Mouse (Mus musculus): ENCODE data around the gene Akap9. TPM values are rescaled to one million over a fixed set of nuclear protein-coding genes. Genes with fewer than 3 reads are reported as not detected.
"Not testable (repeated sequence)": the region's sequence is repeated elsewhere in the genome, so short reads cannot be mapped to it uniquely, and the experiment has no call there.

The Akap9 gene
- polyA plus RNA-seq, 1 experiment from 2014 or later, result 411 TPM

DNA sequence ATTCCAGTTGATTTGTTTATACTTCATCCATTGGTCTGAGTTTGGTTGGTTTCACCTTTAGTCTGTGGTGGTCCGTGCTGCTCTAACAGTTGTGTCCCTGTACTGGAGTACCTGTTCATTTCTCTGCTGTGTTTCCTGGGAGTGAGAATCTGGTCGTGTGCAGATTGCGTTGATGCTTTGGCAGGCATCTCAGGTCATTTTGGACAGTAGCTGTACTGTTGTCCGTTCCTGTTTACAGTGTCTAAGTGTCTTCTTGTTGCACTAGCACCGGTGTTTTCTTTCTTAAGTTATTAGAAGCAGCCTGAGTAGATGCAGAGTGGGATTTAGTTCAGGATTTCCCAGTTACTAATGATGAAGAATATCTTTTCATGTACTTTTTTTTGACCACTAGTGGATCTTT is 7.4 kb downstream of the Akap9 start:
- Histone ChIP-seq H3K27me3 (no peaks in the 10 kb centered on the region), H3K4me3 (no peak overlapping the region), H3K9me3 (no peaks in the 10 kb centered on the region), H3K4me2 (no peak overlapping the region), H3K9ac (no peak overlapping the region), H3K27ac (no peak overlapping the region), H3K36me3 (peaks cover 16% of the 10 kb centered on the region), H3K4me1 (replicated peaks) (peaks cover 28% of the 10 kb centered on the region)
- 97% methylated on average over 5 of the region's 5 CpGs for WGBS
- no peak for ATAC-seq (ENCODE audit: low FRiP score)

DNA sequence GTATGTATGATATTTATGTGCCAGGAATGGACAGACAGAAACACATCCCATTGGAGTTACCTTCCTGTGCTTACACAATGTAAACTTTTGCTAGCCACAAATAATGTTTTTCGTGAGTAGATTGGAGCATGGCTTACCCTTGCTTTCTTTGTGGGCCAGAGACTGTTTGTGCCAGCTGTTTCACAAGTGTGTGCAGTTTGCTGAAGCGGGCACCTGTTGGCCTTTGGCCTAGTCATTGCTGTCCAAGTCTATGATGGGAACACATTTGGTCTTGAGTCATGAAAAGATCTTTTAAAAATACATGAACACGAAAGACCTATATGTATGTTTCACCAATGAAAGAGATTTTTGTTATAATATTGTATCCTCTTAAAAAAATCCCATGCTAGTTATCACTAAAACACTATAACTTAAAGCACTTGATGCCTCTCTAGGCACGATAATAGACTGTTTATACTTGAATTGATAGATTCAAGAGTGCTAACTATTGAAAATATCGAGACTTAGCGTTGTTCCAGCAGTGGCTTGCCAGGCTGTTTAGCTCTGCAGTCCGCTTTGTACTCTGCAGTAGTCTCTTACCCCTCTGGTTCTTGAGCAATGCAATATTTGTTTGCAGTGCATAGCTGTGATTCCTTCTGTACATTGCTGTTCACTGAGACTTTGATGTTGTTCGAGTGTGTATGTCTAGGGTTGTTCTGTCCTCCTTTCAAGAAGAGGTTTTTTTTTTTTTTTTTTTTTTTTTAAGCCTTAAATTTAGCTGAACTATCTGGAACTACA is 8.1 kb downstream of the Akap9 start:
- Histone ChIP-seq H3K4me3 (no peak overlapping the region), H3K36me3 (peaks cover 16% of the 10 kb centered on the region), H3K4me2 (no peak overlapping the region), H3K9ac (no peak overlapping the region), H3K27ac (no peak overlapping the region), H3K9me3 (no peaks in the 10 kb centered on the region), H3K27me3 (no peaks in the 10 kb centered on the region), H3K4me1 (replicated peaks) (peaks cover 21% of the 10 kb centered on the region)
- WGBS, result 92% methylated on average over 8 of the region's 8 CpGs
- no peak for ATAC-seq (ENCODE audit: low FRiP score)

DNA sequence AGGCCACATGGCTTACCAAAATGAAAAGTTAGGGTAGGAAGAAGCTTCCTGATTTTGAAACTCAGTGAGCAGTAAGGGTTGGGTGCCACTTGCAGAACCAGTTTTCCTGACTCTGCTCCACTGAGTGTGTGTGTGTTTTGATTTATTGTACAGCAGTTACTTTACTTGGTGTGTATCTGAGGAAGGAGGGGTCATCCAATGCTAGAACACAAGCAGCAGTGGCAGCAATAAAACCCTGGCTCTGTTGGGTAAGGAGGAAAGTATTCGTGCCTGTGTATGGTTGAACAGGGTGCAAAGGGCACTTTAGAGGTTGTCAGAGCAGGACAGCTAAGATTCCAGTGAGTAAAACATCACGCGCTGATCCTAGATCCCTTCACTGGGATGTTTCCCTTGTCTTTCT is 11.1 kb downstream of the Akap9 start:
- no peaks in the 10 kb centered on the region for H3K9me3 ChIP-seq
- H3K4me2 ChIP-seq, result no peak overlapping the region
- no peak overlapping the region for H3K9ac ChIP-seq
- WGBS, result 99% methylated on average over 3 of the region's 3 CpGs
- no peak overlapping the region for H3K27ac ChIP-seq
- no peak for ATAC-seq (ENCODE audit: low FRiP score)
- no peak overlapping the region for H3K4me3 ChIP-seq
- H3K36me3 ChIP-seq, result peaks cover 25% of the 10 kb centered on the region
- H3K4me1 ChIP-seq (replicated peaks), result peaks cover 4% of the 10 kb centered on the region; the same call in 1 of the 2 replicates
- no peaks in the 10 kb centered on the region for H3K27me3 ChIP-seq

DNA sequence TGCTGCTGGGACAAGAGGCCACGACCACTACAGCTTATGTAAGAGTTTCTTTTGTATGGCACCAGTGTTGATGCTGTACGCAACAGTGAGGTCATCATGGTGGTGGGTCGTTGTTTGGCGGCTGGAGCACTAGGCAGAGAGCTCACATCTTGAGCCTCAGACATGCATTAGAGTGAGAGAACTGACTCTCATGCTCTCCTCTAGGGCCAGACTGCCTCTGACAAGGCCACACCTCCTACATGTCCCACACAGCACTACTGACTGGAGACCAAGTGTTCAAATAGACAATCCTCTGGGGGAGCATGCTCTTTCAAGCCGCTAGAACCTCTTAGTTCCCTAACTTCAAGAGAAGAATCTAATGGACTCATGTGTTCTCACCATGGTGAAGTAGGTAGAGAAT is 11.5 kb downstream of the Akap9 start:
- ATAC-seq (ENCODE audit: low FRiP score), result no peak
- WGBS, result over 99% methylated on average over 5 of the region's 5 CpGs
- Histone ChIP-seq H3K36me3 (peaks cover 23% of the 10 kb centered on the region), H3K27me3 (no peaks in the 10 kb centered on the region), H3K4me1 (replicated peaks) (0 out of 2 replicates have a peak, but pooled peaks cover 4% of the 10 kb centered on the region), H3K9me3 (no peaks in the 10 kb centered on the region), H3K27ac (no peak overlapping the region), H3K4me2 (no peak overlapping the region), H3K4me3 (no peak overlapping the region), H3K9ac (no peak overlapping the region)

DNA sequence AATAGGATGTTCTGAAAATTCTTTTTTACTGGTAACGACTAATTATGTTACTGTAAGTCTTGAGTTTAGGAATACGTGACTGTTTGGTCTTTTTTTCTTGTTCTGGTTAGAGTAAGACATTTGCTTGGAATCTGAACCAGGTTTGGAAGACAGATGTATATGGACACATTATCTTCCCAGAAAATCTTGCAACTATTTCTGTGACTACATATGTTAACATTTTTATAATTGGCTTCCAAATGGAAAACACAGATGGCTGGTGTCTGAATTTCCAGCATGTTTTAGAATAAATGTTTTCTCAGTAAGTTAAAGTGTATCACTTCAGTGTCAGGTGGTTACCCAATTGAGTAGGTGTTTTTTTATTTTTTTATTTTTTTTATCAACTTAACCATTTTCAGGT is 13.4 kb downstream of the Akap9 start:
- 96% methylated on average over 2 of the region's 2 CpGs for WGBS
- ATAC-seq (ENCODE audit: low FRiP score), result no peak
- peaks cover 23% of the 10 kb centered on the region for H3K36me3 ChIP-seq

DNA sequence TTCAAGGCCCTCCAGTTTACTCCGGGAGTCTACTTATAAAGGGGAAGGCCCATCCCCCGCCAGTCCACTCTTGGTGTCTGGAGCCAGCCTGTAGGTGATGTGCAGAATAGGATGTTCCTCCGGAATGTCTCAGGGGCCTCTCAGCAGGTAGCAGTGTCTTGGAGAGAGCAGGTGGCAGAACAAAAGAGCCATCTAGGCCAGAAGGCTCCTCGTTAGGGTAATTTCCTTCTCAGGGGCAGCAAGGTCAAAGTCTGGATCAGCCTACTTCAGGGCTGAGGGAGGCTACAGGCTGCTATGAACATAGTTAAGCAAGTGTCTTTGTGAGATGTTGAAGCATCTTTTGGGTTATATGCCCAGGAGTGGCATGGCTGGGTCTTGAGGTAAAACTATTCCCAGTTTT is 15.3 kb downstream of the Akap9 start:
- not testable (repeated sequence) for H3K27me3 ChIP-seq; H3K9me3 ChIP-seq; H3K4me3 ChIP-seq; H3K27ac ChIP-seq; H3K4me2 ChIP-seq; ATAC-seq (ENCODE audit: low FRiP score); H3K9ac ChIP-seq; H3K4me1 ChIP-seq (replicated peaks)
- WGBS, result 51% methylated on average over 4 of the region's 4 CpGs
- H3K36me3 ChIP-seq, result peaks cover 23% of the 10 kb centered on the region

More for the DNA sequence above, 13.4 kb downstream of the Akap9 start:
- Histone ChIP-seq H3K9me3 (no peaks in the 10 kb centered on the region), H3K9ac (no peak overlapping the region), H3K27me3 (no peaks in the 10 kb centered on the region), H3K4me1 (replicated peaks) (0 out of 2 replicates have a peak, but pooled peaks cover 4% of the 10 kb centered on the region), H3K27ac (no peak overlapping the region), H3K4me3 (no peak overlapping the region), H3K4me2 (no peak overlapping the region)

DNA sequence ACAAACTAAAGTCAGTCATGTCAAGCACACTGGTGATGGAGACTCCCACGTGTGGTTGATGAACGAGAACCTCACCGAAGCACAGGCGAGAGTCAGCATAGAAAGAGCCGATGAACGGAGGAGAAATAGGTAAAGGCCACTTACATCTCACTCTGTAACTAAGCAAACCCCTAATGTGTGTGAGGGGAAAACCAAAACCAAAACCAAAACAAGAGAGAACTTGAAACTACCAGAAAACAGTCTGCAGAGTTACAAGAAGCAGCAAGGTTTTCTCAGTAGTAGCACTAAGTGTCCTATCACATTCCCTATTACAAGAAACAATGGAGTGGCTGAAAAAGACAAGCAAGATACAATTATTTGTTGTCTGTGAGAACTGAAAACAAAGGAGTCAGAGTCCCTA is 24.6 kb downstream of the Akap9 start:
- Histone ChIP-seq H3K9ac (no peak overlapping the region), H3K9me3 (no peaks in the 10 kb centered on the region), H3K27ac (no peak overlapping the region), H3K4me3 (no peak overlapping the region), H3K4me1 (replicated peaks) (no peaks in the 10 kb centered on the region), H3K4me2 (no peak overlapping the region), H3K27me3 (no peaks in the 10 kb centered on the region), H3K36me3 (peaks cover 81% of the 10 kb centered on the region)
- no peak for ATAC-seq (ENCODE audit: low FRiP score)
- 97% methylated on average over 6 of the region's 6 CpGs for WGBS

DNA sequence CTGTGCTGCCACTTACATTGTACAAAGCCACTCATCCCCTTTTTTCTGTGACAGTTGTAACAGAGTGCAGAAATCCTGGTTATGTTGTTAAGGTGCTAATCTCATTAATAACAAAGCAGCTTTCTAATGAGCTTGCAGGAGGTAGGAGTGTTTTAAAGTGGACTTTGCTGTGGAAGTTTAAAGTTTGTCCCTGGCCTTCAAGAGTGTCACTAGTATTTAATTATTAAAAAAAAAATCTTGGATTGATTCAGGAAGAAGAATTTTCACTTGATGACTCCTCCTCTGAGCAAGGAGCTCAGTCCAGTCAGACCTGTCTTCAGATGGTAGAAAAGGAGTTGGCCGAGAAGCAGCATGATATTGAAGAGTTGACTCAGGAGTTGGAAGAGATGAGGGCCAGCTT is 26.7 kb downstream of the Akap9 start:
- no peak for ATAC-seq (ENCODE audit: low FRiP score)
- H3K9me3 ChIP-seq, result no peaks in the 10 kb centered on the region

DNA sequence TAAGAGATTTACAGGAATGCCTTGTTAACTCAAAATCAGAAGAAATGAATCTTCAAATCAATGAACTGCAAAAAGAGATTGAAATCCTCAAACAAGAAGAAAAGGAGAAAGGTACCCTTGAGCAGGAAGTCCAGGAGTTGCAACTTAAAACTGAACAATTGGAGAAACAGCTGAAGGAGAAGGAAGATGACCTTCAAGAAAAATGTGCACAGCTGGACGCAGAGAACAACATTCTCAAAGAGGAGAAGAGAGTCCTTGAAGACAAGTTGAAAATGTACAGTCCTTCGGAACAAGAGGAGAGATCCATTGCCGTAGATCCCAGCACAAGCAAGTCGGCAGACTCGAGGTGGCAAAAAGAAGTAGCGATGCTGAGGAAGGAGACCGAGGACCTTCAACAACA is 33.4 kb downstream of the Akap9 start:
- Histone ChIP-seq H3K4me2 (no peak overlapping the region), H3K27ac (no peak overlapping the region), H3K4me3 (no peak overlapping the region), H3K27me3 (no peaks in the 10 kb centered on the region), H3K9ac (no peak overlapping the region), H3K9me3 (no peaks in the 10 kb centered on the region), H3K4me1 (replicated peaks) (no peaks in the 10 kb centered on the region), H3K36me3 (peaks cover 73% of the 10 kb centered on the region)
- ATAC-seq (ENCODE audit: low FRiP score), result no peak
- 96% methylated on average over 7 of the region's 7 CpGs for WGBS

More for the DNA sequence above, 26.7 kb downstream of the Akap9 start:
- peaks cover 84% of the 10 kb centered on the region for H3K36me3 ChIP-seq
- no peak overlapping the region for H3K27ac ChIP-seq
- H3K9ac ChIP-seq, result no peak overlapping the region
- H3K4me1 ChIP-seq (replicated peaks), result no peaks in the 10 kb centered on the region
- no peak overlapping the region for H3K4me2 ChIP-seq
- H3K27me3 ChIP-seq, result no peaks in the 10 kb centered on the region
- H3K4me3 ChIP-seq, result no peak overlapping the region
- 92% methylated on average over 1 of the region's 1 CpGs for WGBS

DNA sequence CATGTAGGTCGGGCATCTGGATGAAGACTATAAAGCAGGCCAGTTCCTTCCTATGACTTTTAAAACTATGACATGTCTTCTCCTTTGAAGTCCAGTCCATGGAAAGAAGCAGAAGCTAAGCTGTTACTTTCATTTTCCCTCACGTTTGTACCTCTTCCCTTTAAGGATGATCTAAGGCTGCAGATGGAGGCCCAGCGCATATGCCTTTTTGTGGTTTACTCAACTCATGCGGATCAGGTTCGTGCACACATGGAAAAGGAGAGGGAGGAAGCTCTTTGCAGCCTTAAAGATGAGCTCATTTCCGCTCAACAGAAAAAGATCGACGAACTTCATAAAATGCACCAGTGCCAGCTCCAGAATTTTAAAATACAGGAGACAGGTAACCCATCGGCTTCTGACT is 40.6 kb downstream of the Akap9 start:
- WGBS, result 94% methylated on average over 9 of the region's 9 CpGs
- Histone ChIP-seq H3K4me3 (no peak overlapping the region), H3K9ac (no peak overlapping the region), H3K4me2 (no peak overlapping the region), H3K9me3 (no peaks in the 10 kb centered on the region), H3K27me3 (no peaks in the 10 kb centered on the region), H3K27ac (no peak overlapping the region), H3K4me1 (replicated peaks) (no peaks in the 10 kb centered on the region), H3K36me3 (peaks cover 62% of the 10 kb centered on the region)
- no peak for ATAC-seq (ENCODE audit: low FRiP score)

DNA sequence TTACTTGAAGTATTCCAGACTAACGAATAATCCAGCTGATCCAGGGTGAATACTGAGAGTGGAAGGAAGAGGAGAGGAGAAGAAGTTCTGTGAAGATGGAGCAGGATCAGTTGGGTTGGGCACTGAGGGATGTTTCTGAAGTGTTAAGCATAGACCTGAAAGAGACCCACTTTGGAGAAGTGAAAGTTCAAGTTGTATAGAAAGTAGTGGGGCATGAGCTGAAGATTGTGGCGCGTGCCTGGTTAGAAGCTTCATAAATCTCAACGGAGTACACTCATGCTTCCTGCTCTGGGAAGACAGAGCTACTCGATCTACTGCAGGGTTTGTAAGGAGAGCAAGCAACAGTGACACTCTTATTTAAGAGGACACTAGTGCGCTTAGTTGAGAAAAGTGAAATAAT is 41.3 kb downstream of the Akap9 start:
- ATAC-seq (ENCODE audit: low FRiP score), result no peak
- over 99% methylated on average over 6 of the region's 6 CpGs for WGBS
- H3K27ac ChIP-seq, result no peak overlapping the region
- no peak overlapping the region for H3K9ac ChIP-seq
- H3K9me3 ChIP-seq, result no peaks in the 10 kb centered on the region
- H3K27me3 ChIP-seq, result no peaks in the 10 kb centered on the region
- H3K36me3 ChIP-seq, result peaks cover 64% of the 10 kb centered on the region
- H3K4me3 ChIP-seq, result no peak overlapping the region
- no peaks in the 10 kb centered on the region for H3K4me1 ChIP-seq (replicated peaks)
- H3K4me2 ChIP-seq, result no peak overlapping the region

DNA sequence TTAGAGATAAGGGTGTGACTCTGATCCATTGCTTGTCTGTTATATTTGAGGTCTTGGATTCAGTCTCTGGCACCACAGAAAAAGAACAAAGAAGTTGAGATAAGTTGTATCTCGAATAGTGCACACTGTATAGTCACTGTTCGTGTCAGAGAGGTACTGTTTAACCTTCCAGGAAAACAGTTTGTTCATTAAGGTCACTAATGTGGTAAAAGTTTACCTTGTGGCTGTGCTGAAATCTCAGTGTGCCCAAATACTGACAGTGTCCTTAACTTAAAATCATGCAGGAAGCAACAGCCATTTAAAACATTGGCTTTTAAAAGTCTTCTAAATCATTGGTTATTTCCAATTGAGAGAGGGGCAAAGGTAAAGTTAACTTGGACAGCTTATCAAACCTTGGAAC is 43.1 kb downstream of the Akap9 start:
- H3K27me3 ChIP-seq, result no peaks in the 10 kb centered on the region
- no peak overlapping the region for H3K4me2 ChIP-seq
- 88% methylated on average over 2 of the region's 2 CpGs for WGBS
- peaks cover 73% of the 10 kb centered on the region for H3K36me3 ChIP-seq
- no peak overlapping the region for H3K9ac ChIP-seq
- no peak for ATAC-seq (ENCODE audit: low FRiP score)
- no peak overlapping the region for H3K27ac ChIP-seq
- H3K9me3 ChIP-seq, result no peaks in the 10 kb centered on the region
- no peaks in the 10 kb centered on the region for H3K4me1 ChIP-seq (replicated peaks)
- no peak overlapping the region for H3K4me3 ChIP-seq

DNA sequence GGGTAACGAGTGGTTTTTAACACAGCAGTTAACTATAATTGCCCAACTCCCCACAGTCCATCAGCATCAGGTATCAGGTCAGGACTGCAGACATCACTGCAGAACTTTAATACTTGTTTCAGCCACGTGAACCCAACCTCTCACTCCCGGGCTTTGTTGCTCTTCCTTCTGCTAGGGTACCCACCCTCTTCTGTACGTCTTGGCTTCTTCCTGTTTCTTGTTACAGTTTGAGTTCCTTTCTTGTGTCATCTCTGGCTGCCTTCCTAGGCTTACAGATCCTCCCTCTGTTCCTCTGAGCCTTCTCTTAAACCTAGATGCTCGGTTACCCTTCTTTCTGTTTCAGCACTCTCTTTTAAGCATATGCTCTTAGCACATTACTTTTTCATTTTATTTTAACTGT is 45.9 kb downstream of the Akap9 start:
- peaks cover 82% of the 10 kb centered on the region for H3K36me3 ChIP-seq
- no peak overlapping the region for H3K4me3 ChIP-seq
- no peak overlapping the region for H3K27ac ChIP-seq
- ATAC-seq (ENCODE audit: low FRiP score), result no peak
- H3K27me3 ChIP-seq, result no peaks in the 10 kb centered on the region
- no peaks in the 10 kb centered on the region for H3K9me3 ChIP-seq
- H3K9ac ChIP-seq, result no peak overlapping the region
- H3K4me2 ChIP-seq, result no peak overlapping the region
- no peaks in the 10 kb centered on the region for H3K4me1 ChIP-seq (replicated peaks)
- WGBS, result 90% methylated on average over 5 of the region's 5 CpGs

Data from hindbrain, embryonic 13.5 days (tissue).